Mouse (Mus musculus) myocyte (in vitro differentiated cells): Measurements from ENCODE around the gene Cd7. TPM values are rescaled to one million over a fixed set of nuclear protein-coding genes. Genes with fewer than 3 reads are reported as not detected.

Source experiments
- H3K27me3 ChIP-seq: one replicate; pipeline ENCODE4 v1.6.1; 2011; ENCODE audit not compliant: control insufficient read depth, insufficient read depth, insufficient read length
- H3K36me3 ChIP-seq: one replicate; pipeline ENCODE4 v1.6.1; 2011; ENCODE audit not compliant: control insufficient read depth, insufficient read depth
- H3K4me2 ChIP-seq: one replicate; pipeline ENCODE4 v1.6.1; 2011; ENCODE audit warnings: low read depth, control low read depth
- H3K4me3 ChIP-seq: one replicate; pipeline ENCODE4 v1.5.1; 2011; ENCODE audit warnings: mild to moderate bottlenecking, control low read depth, moderate library complexity
- H3K79me2 ChIP-seq: one replicate; pipeline ENCODE4 v1.6.1; 2011; ENCODE audit not compliant: control insufficient read depth, insufficient read depth
- H3ac ChIP-seq: one replicate; pipeline ENCODE4 v1.6.1; 2011; ENCODE audit not compliant: control insufficient read depth, insufficient read length
- CEBPB ChIP-seq: IDR thresholded peaks from 2 replicates; pipeline ENCODE4 v1.6.1; 2011; ENCODE audit warnings: mild to moderate bottlenecking, moderate library complexity; ENCODE audit not compliant: poor library complexity, insufficient read depth, severe bottlenecking
- E2F4 ChIP-seq: IDR thresholded peaks from one replicate; pipeline ENCODE4 v1.6.1; 2011; ENCODE audit warnings: mild to moderate bottlenecking, control low read depth, moderate library complexity; ENCODE audit not compliant: insufficient read depth
- MAX ChIP-seq: IDR thresholded peaks from one replicate; pipeline ENCODE4 v1.6.1; 2011; ENCODE audit warnings: low read depth, mild to moderate bottlenecking, control low read depth
- MYOD1 ChIP-seq, 3 experiments: IDR thresholded peaks; one replicate each; pipeline ENCODE4 v1.6.1; 2011; ENCODE audit warnings: control low read depth in 2 of 3, low read depth in 2 of 3, mild to moderate bottlenecking in 2 of 3, moderate library complexity in 1 of 3; ENCODE audit not compliant: insufficient read length in 2 of 3, control insufficient read depth in 1 of 3
- MYOG ChIP-seq, 3 experiments: IDR thresholded peaks; one replicate each; pipeline ENCODE4 v1.6.1; 2011; ENCODE audit warnings: control low read depth in 2 of 3, low read depth in 2 of 3, mild to moderate bottlenecking in 2 of 3; ENCODE audit not compliant: insufficient read length in 2 of 3, control insufficient read depth in 1 of 3, insufficient read depth in 1 of 3
- POLR2A ChIP-seq: IDR thresholded peaks from one replicate; pipeline ENCODE4 v1.6.1; 2011; ENCODE audit warnings: low read depth, mild to moderate bottlenecking, control low read depth, moderate library complexity; ENCODE audit not compliant: insufficient read length
- POLR2AphosphoS2 ChIP-seq: IDR thresholded peaks from one replicate; pipeline ENCODE4 v1.6.1; 2011; ENCODE audit warnings: low read depth, control low read depth; ENCODE audit not compliant: insufficient read length
- REST ChIP-seq: IDR thresholded peaks from one replicate; pipeline ENCODE4 v1.6.1; 2011; ENCODE audit warnings: mild to moderate bottlenecking, control low read depth, moderate library complexity; ENCODE audit not compliant: insufficient read depth, insufficient read length
- SRF ChIP-seq: IDR thresholded peaks from one replicate; pipeline ENCODE4 v1.6.1; 2011; ENCODE audit warnings: low read depth; ENCODE audit not compliant: control insufficient read depth, insufficient read length
- TCF12 ChIP-seq: IDR thresholded peaks from one replicate; pipeline ENCODE4 v1.6.1; 2011; ENCODE audit warnings: mild to moderate bottlenecking, control low read depth; ENCODE audit not compliant: poor library complexity, insufficient read depth, severe bottlenecking
- TCF3 ChIP-seq: IDR thresholded peaks from one replicate; pipeline ENCODE4 v1.6.1; 2011; ENCODE audit warnings: low read depth, control low read depth; ENCODE audit not compliant: insufficient read length
- USF1 ChIP-seq: IDR thresholded peaks from one replicate; pipeline ENCODE4 v1.6.1; 2011; ENCODE audit warnings: low read depth, mild to moderate bottlenecking, control low read depth, moderate library complexity
- polyA plus RNA-seq: library from polyadenylated mRNA; unstranded; fragments of >200 nt; fragmentation: generic; extraction: Trizol; gene quantifications from one replicate; pipeline ENCODE4 v1.2.1, GENCODE M21; 2012; ENCODE audit warnings: missing spikeins

Gene Cd7
- polyA plus RNA-seq, 1 experiment = 0.35 TPM

DNA sequence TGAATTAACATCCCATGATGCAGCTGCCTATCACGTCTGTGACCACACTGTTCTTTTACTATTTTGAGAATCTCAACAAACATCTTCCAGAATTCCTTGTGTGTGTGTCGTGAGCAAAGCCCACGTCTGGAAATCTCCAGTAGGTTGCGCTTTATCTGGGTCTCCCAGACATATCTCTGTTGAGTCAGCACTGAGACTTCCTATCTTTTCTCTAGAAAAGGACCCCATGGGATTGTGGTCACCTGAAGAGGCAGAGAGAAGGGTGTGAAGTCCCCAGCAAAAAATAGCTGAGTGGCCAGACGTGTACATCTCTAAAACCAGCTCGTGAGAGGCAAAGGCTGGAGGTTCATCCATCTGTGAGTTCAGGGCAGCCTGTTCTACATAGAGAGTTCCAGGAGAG, 15.1 kb downstream of the Cd7 start:
- peaks cover 19% of the 10 kb centered on the region for H3K27me3 ChIP-seq
- no peak overlapping the region for H3K4me2 ChIP-seq
- no peaks in the 10 kb centered on the region for H3K79me2 ChIP-seq
- no peak overlapping the region for H3K4me3 ChIP-seq
- H3K36me3 ChIP-seq = no peaks in the 10 kb centered on the region
- H3ac ChIP-seq = no peak overlapping the region
- TF ChIP-seq TCF3 (no peak), SRF (no peak), POLR2A (no peak), MAX (no peak), CEBPB (no peak), REST (no peak), TCF12 (no peak), USF1 (no peak), MYOG (IDR thresholded peaks at IDR 0.05; ENCODE audit: control insufficient read depth in 1 of 3, insufficient read depth in 1 of 3, insufficient read length in 2 of 3, low read depth in 2 of 3) (no peak), MYOD1 (IDR thresholded peaks at IDR 0.05; ENCODE audit: control insufficient read depth in 1 of 3, insufficient read length in 2 of 3, low read depth in 2 of 3) (no peak), POLR2AphosphoS2 (no peak), E2F4 (no peak)

DNA sequence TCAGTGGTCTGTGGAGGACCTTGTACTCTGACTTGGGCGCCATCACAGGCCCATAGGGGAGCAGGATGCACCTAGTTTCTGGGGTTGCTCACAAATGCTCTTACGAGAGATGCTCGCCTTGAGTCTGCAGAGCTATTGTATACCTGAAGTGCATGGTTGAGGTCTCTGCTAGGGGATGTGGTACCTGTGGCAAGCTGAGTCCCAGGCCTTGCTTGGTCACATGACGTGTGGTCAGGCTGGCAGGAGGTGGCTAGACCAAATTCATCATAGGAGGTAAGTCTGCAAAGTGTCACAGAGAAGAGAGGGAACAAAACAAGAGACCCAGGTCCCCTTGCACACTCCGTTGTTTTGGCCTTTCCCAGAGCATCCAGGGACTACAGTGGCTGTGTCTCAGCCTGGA, 19.7 kb downstream of the Cd7 start:
- no peak for TF ChIP-seq MAX
- TF ChIP-seq TCF3 = no peak
- TF ChIP-seq SRF = no peak
- no peak for TF ChIP-seq E2F4
- TF ChIP-seq USF1 = no peak
- no peak for TF ChIP-seq CEBPB
- no peak for TF ChIP-seq MYOD1 (IDR thresholded peaks at IDR 0.05; ENCODE audit: control insufficient read depth in 1 of 3, insufficient read length in 2 of 3, low read depth in 2 of 3)
- no peak for TF ChIP-seq MYOG (IDR thresholded peaks at IDR 0.05; ENCODE audit: control insufficient read depth in 1 of 3, insufficient read depth in 1 of 3, insufficient read length in 2 of 3, low read depth in 2 of 3)
- no peak for TF ChIP-seq POLR2AphosphoS2
- no peak for TF ChIP-seq POLR2A
- TF ChIP-seq TCF12 = no peak
- TF ChIP-seq REST = no peak
- no peaks in the 10 kb centered on the region for H3K36me3 ChIP-seq
- no peak overlapping the region for H3K4me2 ChIP-seq
- no peak overlapping the region for H3ac ChIP-seq
- H3K79me2 ChIP-seq = no peaks in the 10 kb centered on the region
- no peak overlapping the region for H3K4me3 ChIP-seq
- H3K27me3 ChIP-seq = peaks cover 11% of the 10 kb centered on the region

DNA sequence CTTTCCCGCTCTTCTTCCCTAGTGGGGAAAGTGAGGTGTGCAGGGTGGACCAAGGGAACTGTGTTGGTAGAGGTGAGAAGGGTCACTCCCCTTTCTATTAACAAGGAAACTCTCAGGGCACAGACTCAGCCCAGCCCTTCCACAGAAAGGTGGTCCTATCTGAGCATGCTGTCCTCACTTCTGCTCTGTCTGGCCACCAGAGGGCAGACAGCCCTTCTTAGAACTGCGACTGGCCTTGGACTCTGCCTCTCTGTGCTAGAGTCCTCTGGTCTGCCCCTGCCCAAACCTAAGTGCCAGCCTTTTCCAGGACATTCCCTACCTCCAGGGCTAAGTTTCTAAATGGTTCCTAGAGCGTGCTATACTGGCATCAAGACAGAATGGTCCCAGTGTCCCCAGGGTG, 21.5 kb downstream of the Cd7 start:
- no peak overlapping the region for H3K4me2 ChIP-seq
- no peak for TF ChIP-seq REST
- TF ChIP-seq TCF3 = no peak
- no peak for TF ChIP-seq MYOD1 (IDR thresholded peaks at IDR 0.05; ENCODE audit: control insufficient read depth in 1 of 3, insufficient read length in 2 of 3, low read depth in 2 of 3)
- no peak for TF ChIP-seq TCF12
- TF ChIP-seq POLR2AphosphoS2 = no peak
- no peak for TF ChIP-seq USF1
- no peak for TF ChIP-seq CEBPB
- TF ChIP-seq E2F4 = no peak
- TF ChIP-seq POLR2A = no peak
- TF ChIP-seq MYOG (IDR thresholded peaks at IDR 0.05; ENCODE audit: control insufficient read depth in 1 of 3, insufficient read depth in 1 of 3, insufficient read length in 2 of 3, low read depth in 2 of 3) = no peak
- TF ChIP-seq MAX = no peak
- TF ChIP-seq SRF = no peak
- H3K79me2 ChIP-seq = no peaks in the 10 kb centered on the region
- H3K36me3 ChIP-seq = no peaks in the 10 kb centered on the region
- H3K27me3 ChIP-seq = peaks cover 9% of the 10 kb centered on the region
- no peak overlapping the region for H3ac ChIP-seq
- no peak overlapping the region for H3K4me3 ChIP-seq

GRCm38 (mm10) chr11:121015472-121015871, 23.7 kb downstream of the Cd7 start:
- peak overlapping the region; percentile 90 for H3K4me2 ChIP-seq
- TF ChIP-seq MYOD1 (IDR thresholded peaks at IDR 0.05; ENCODE audit: control insufficient read depth in 1 of 3, insufficient read length in 2 of 3, low read depth in 2 of 3) = no peak
- no peak for TF ChIP-seq REST
- no peak for TF ChIP-seq MAX
- TF ChIP-seq POLR2A = no peak
- no peak for TF ChIP-seq E2F4
- no peak for TF ChIP-seq SRF
- TF ChIP-seq TCF3 = no peak
- no peak for TF ChIP-seq MYOG (IDR thresholded peaks at IDR 0.05; ENCODE audit: control insufficient read depth in 1 of 3, insufficient read depth in 1 of 3, insufficient read length in 2 of 3, low read depth in 2 of 3)
- TF ChIP-seq CEBPB = no peak
- TF ChIP-seq TCF12 = no peak
- TF ChIP-seq POLR2AphosphoS2 = no peak

GRCm38 (mm10) chr11:121014896-121015300, 24.3 kb downstream of the Cd7 start:
- H3K36me3 ChIP-seq = no peaks in the 10 kb centered on the region
- no peaks in the 10 kb centered on the region for H3K79me2 ChIP-seq
- no peak for TF ChIP-seq TCF3
- 0 out of 2 replicates have a peak, but pooled peaks have one; percentile 8 for TF ChIP-seq CEBPB
- TF ChIP-seq POLR2A = peak; percentile 21
- TF ChIP-seq USF1 = no peak
- peak in 1 of 3 experiments; percentile 5 for TF ChIP-seq MYOD1 (IDR thresholded peaks at IDR 0.05; ENCODE audit: control insufficient read depth in 1 of 3, insufficient read length in 2 of 3, low read depth in 2 of 3)
- TF ChIP-seq TCF12 = no peak
- TF ChIP-seq MYOG (IDR thresholded peaks at IDR 0.05; ENCODE audit: control insufficient read depth in 1 of 3, insufficient read depth in 1 of 3, insufficient read length in 2 of 3, low read depth in 2 of 3) = no peak
- TF ChIP-seq POLR2AphosphoS2 = no peak
- peak overlapping the region; percentile 13 for H3K4me3 ChIP-seq
- H3ac ChIP-seq = no peak overlapping the region
- no peaks in the 10 kb centered on the region for H3K27me3 ChIP-seq
- H3K4me2 ChIP-seq = peak overlapping the region; percentile 90

More at GRCm38 (mm10) chr11:121015472-121015871, 23.7 kb downstream of the Cd7 start:
- peak overlapping the region; percentile 13 for H3K4me3 ChIP-seq
- no peaks in the 10 kb centered on the region for H3K27me3 ChIP-seq
- H3K79me2 ChIP-seq = no peaks in the 10 kb centered on the region
- no peak overlapping the region for H3ac ChIP-seq
- H3K36me3 ChIP-seq = no peaks in the 10 kb centered on the region
